Mouse (Mus musculus) erythroblast, embryonic 14.5 days (primary cell): ENCODE results near the gene Gzmd.
"Not testable (repeated sequence)": the region's sequence is repeated elsewhere in the genome, so short reads cannot be mapped to it uniquely, and the experiment has no call there.

Source experiments
- GATA1 ChIP-seq: IDR thresholded peaks from 2 replicates; pipeline ENCODE4 v1.6.1; 2012; ENCODE audit warnings: low read length, inconsistent platforms, mixed read lengths
- TAL1 ChIP-seq: IDR thresholded peaks from 3 replicates; pipeline ENCODE4 v1.6.1; 2012; ENCODE audit warnings: low read length, inconsistent platforms, mixed read lengths

GRCm38 (mm10) chr14:56159479-56159878 lies 27.1 kb upstream of the Gzmd start, which contains the start of gene Gzmg:
- TF ChIP-seq TAL1, GATA1: not testable (repeated sequence)
